Mouse (Mus musculus) bone marrow macrophage, adult 2 months (primary cell): ENCODE results near the gene Cyyr1. TPM values are rescaled to one million over a fixed set of nuclear protein-coding genes. Genes with fewer than 3 reads are reported as not detected.

Experiments
- H3K27ac ChIP-seq: 2 replicates; pipeline ENCODE4 v1.5.1; 2012; ENCODE audit warnings: low read depth, low read length; ENCODE audit not compliant: insufficient read depth
- H3K4me1 ChIP-seq: 2 replicates; pipeline ENCODE4 v1.6.1; 2012; ENCODE audit warnings: low read length; ENCODE audit not compliant: control insufficient read depth, insufficient read depth
- H3K4me3 ChIP-seq: 2 replicates; pipeline ENCODE4 v1.5.1; 2012; ENCODE audit warnings: mild to moderate bottlenecking, low read length, moderate library complexity; ENCODE audit not compliant: insufficient read depth
- CTCF ChIP-seq: IDR thresholded peaks from 2 replicates; pipeline ENCODE4 v1.5.1; 2012; ENCODE audit warnings: low read depth, mild to moderate bottlenecking, low read length, moderate library complexity
- POLR2A ChIP-seq: IDR thresholded peaks from 2 replicates; pipeline ENCODE4 v1.6.1; 2012; ENCODE audit warnings: mild to moderate bottlenecking, low read depth, low read length, borderline replicate concordance
- polyA plus RNA-seq: library from polyadenylated mRNA; stranded (reverse); fragments of >200 nt; gene quantifications from 2 replicates; pipeline ENCODE4 v1.2.4, GENCODE M21; 2012; ENCODE audit not compliant: missing spikeins, insufficient read depth, insufficient read length

Gene Cyyr1
- polyA plus RNA-seq, 1 experiment = 0.21 TPM

DNA sequence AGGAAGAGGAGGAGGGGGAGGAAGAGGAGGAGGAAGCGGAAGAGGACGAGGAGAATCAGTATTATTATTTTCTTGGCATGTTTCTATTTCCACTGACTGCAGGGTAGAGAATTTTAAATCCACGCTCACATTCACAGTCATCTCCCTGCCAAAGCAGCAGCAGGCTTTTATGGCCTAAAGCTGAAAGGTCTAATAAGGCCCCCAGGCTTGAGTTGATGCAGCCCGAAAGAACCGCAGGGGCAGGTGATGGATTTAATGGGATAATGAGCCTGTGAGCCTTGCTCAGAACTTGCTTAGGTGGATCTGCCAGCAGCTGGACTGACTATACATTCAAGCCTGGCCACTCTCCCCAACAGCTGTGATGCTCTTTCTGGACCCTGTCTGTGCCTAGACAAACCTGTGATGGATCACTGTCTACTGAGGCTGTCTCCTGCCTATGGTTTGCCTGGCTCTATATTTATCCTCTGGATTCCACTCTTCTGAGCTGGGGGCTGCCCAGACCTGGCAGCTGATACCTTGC is 78.6 kb downstream of the Cyyr1 start:
- Histone ChIP-seq H3K4me1 (no peaks in the 10 kb centered on the region), H3K4me3 (no peak overlapping the region), H3K27ac (no peak overlapping the region)
- TF ChIP-seq CTCF = no peak
- TF ChIP-seq POLR2A = no peak

DNA sequence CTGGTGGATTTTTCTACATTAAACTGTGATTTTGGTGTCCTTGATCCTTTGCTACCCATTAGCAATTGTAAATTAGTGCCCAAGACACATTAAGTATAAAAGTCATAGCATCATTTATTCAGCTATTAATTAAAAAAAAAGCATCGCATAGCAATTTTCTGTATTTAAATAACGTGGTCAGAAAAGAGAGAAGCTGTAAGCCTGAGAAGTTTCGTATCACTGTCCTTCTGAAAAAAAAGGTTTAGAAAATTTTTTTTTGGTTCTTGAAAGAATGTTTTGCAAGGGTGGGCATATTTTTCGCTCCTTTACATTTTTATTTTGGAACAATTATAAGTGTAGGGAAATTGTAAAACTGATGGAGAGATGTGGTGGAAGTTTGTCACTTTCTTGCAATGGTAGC is 83.1 kb downstream of the Cyyr1 start:
- no peak overlapping the region for H3K27ac ChIP-seq
- no peaks in the 10 kb centered on the region for H3K4me1 ChIP-seq
- H3K4me3 ChIP-seq = no peak overlapping the region
- no peak for TF ChIP-seq POLR2A
- no peak for TF ChIP-seq CTCF

DNA sequence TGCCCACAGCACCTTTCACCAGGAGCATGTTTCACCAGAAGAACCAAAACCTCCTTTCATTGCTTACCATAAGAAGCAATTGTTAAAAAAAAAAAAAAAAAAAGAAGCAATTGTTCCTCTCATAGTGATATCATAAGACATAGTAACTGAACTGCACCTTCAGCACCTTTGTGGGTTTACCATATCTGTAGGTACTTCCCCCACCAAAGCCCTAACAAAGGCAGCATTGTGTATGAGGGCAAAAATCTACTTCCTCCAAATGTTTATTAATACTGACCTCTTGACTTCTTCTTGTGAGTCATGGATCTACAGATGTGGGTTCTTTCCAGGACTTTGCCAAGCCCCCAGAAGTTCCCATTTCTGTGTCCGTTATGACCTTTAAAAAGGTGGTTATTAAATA is 98.2 kb downstream of the Cyyr1 start:
- Histone ChIP-seq H3K4me1 (no peaks in the 10 kb centered on the region), H3K27ac (no peak overlapping the region), H3K4me3 (no peak overlapping the region)
- TF ChIP-seq POLR2A = no peak
- no peak for TF ChIP-seq CTCF

DNA sequence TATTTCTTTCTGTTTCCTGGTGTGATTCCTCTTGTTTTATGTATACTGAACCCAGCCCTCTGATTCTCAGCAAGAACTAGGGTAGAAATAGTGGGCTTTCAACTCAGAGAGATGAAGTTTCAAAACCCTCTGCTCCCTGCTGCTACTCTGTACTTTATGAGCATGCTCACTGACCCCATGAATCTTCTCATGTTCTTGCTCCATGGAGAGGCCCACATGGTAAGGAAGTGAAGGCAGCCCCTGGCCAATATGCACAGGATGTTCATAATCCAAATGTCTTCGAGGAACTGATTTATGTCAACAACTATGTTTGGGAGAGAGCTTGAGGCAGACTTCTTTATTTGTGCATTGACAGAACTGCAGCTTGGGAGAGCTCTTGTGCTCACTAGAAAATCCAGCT is 106.9 kb downstream of the Cyyr1 start:
- H3K4me1 ChIP-seq = no peaks in the 10 kb centered on the region
- H3K4me3 ChIP-seq = no peak overlapping the region
- no peak overlapping the region for H3K27ac ChIP-seq
- TF ChIP-seq POLR2A (no peak), CTCF (no peak)

DNA sequence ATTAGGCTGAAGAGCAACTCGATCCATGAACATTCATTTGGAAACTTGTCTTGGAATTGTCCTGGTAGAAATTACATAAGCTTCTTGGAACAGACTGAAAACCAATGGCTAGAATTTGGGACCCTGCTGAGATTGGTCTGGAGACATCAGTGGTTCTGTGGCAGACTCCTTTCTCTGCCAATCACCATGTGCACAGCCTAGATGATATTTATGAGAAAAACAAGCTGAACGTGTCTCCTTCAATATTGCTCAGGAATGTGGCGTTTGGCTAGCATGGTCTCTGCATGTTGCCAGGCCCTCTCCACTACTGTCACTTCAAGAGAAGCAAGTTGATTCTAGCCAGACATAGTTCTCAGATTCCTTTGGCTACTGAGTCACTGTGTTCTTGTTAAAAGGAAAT is 107.4 kb downstream of the Cyyr1 start:
- Histone ChIP-seq H3K4me1 (no peaks in the 10 kb centered on the region), H3K4me3 (no peak overlapping the region), H3K27ac (no peak overlapping the region)
- TF ChIP-seq CTCF = no peak
- TF ChIP-seq POLR2A = no peak

DNA sequence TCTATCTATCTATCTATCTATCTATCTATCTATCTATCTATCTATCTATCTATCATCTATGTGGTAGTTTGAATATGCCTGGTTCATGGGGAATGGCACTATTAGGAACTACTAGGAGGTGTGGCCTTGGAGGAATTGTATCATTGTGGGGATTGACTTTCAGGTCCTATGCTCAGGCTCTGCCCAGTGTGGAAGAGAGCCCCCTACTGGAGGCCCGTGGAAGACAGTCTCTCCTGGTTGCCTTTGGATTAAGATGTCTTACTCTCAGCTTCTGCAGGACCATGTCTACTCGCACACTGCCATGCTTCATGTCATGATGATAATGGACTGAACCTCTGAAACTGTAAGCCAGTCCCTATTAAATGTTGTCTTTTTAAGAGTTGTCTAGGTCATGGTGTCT is 117.8 kb downstream of the Cyyr1 start:
- 0 out of 2 replicates have a peak, but pooled peaks have one; percentile 18 for TF ChIP-seq CTCF
- no peak for TF ChIP-seq POLR2A
- H3K4me1 ChIP-seq = no peaks in the 10 kb centered on the region
- H3K27ac ChIP-seq = no peak overlapping the region
- no peak overlapping the region for H3K4me3 ChIP-seq

DNA sequence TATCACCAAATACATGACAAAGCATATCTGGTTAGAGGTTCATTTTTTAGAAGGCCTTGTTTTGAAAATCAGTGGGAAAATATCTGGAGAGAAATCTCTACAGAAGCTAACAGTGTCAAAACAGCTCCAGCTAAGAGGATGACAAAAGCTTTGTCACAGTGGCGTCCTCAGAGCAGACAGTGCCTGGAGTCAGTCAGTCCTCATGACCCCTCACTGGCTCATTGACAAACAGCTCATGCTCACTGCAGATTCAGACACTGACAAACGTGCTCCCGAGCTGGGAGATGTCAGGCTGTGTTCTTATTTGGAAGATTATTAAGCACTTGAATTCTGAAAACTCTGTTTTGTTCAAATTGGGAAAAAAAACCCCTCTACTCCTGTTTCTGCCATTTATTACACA is 124.0 kb downstream of the Cyyr1 start:
- Histone ChIP-seq H3K27ac (no peak overlapping the region), H3K4me3 (no peak overlapping the region), H3K4me1 (no peaks in the 10 kb centered on the region)
- no peak for TF ChIP-seq POLR2A
- no peak for TF ChIP-seq CTCF

DNA sequence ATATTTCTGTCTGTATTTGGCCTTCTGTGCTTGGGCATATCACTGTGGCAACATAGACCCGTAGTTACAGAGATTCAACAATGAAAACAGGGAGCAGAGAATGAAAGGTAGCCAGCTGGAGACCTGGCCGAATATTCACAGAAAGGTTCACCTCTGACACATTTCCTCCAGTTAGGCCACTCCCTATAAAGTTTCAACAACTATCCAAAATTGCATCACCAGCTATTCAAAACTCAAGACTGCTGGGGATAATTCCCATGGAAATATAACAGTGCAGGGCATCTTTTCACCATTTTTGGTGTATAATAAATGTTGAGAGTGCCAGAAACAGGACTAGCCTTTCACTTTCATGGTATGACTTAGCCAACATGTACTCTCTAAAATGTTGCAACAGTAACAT is 130.3 kb downstream of the Cyyr1 start:
- Histone ChIP-seq H3K27ac (no peak overlapping the region), H3K4me1 (no peaks in the 10 kb centered on the region), H3K4me3 (no peak overlapping the region)
- no peak for TF ChIP-seq POLR2A
- TF ChIP-seq CTCF = no peak

DNA sequence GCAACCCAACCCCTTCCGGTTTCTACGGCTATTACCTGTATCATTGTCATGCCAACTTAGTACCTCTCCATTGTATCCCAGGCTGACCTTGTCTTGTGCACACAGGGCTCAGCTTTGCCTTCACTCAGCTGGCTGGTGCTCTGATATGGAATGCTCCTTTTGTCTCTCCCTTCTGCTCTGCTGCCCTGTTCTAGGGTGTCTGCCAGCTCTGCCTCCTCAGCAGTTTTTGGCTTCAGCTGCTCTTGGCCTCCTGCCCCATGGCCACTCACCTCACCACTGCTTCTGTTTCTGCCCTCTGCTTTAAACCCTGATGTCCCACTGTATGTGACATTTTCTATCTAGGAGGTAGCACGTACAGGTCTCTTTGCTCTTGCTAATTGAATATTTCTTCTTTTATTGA is 137.8 kb downstream of the Cyyr1 start:
- TF ChIP-seq CTCF (no peak), POLR2A (no peak)
- H3K4me1 ChIP-seq = no peaks in the 10 kb centered on the region

DNA sequence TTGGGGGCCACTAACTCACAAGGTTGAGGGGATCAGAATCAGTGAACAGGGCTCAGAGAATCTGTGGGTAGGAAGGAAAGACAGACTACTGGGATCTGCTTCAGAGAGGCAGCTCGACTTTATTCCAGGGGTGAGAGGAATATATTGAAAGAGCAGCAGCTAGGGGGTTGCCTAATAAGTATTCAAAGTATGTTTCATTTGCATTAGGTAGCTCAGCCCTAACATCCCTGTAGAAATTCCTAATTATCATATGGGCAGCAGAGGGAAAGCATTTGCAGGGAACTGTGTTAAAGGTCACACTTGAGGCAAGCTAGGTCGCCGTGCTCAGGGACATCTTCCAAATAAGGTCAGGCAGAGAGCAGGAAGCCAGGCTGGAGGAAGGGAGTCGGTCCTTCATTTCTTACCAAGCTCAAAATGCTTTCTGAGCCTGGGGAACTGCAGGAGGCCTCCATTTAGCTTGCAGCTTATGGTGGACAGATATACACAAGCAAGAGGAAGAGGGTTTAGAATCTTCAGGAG is 159.7 kb downstream of the Cyyr1 start:
- Histone ChIP-seq H3K27ac (no peak overlapping the region), H3K4me1 (no peaks in the 10 kb centered on the region), H3K4me3 (no peak overlapping the region)
- TF ChIP-seq POLR2A (no peak), CTCF (no peak)

More for the DNA sequence above, 137.8 kb downstream of the Cyyr1 start:
- Histone ChIP-seq H3K27ac (no peak overlapping the region), H3K4me3 (no peak overlapping the region)

DNA sequence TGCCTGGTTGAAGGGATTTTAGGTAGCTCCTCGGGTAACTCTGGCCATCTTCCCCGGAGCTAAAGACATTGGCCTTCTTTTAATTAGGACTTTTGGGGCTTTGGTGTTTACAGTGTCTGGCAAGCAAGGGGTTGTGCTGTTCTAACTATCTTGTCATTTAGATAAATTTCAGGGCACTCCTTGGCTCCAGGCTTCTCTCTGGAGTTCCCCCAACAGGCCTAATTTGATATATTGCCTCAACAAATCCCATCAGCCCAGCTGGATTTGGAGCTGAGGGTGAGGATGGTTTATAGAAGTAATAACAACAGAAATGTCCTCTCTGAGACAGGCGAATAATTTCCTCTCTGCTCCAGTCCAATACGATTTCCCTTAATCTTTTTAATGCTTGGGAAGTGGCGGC is 166.4 kb downstream of the Cyyr1 start:
- H3K4me1 ChIP-seq = no peaks in the 10 kb centered on the region
- no peak overlapping the region for H3K27ac ChIP-seq
- TF ChIP-seq CTCF (no peak), POLR2A (no peak)
- H3K4me3 ChIP-seq = no peak overlapping the region

Other genes with a start within 250 kb of the Cyyr1 start
- gene Adamts1, start 249.7 kb upstream of the Cyyr1 start, polyA plus RNA-seq = 0.43 and 0.47 TPM in 2 replicates